Mouse (Mus musculus) olfactory bulb, adult 2 months (tissue): ENCODE measurements around the gene Lpin1.

Experiments used
- CTCF ChIP-seq: fragments of 200-500 bp; IDR thresholded peaks from 2 replicates; pipeline ENCODE4 v1.5.1; 2012; ENCODE audit warnings: low read depth, mild to moderate bottlenecking, low read length, moderate library complexity; ENCODE audit not compliant: insufficient read depth
- POLR2A ChIP-seq: fragments of 200-500 bp; IDR thresholded peaks from 2 replicates; pipeline ENCODE4 v1.6.1; 2012; ENCODE audit warnings: mild to moderate bottlenecking, low read depth, low read length, moderate library complexity; ENCODE audit not compliant: insufficient read depth

GRCm38 (mm10) chr12:16541606-16542005, 69.2 kb downstream of the Lpin1 start:
- TF ChIP-seq CTCF = no peak
- TF ChIP-seq POLR2A = no peak
